Mouse (Mus musculus): ENCODE data around the gene Ifna1.
A peak's percentile ranks its signal among the peaks of the same experiment; 100 is the strongest.
"Not testable (repeated sequence)": the region's sequence is repeated elsewhere in the genome, so short reads cannot be mapped to it uniquely, and the experiment has no call there.

Ifna1 gene

DNA sequence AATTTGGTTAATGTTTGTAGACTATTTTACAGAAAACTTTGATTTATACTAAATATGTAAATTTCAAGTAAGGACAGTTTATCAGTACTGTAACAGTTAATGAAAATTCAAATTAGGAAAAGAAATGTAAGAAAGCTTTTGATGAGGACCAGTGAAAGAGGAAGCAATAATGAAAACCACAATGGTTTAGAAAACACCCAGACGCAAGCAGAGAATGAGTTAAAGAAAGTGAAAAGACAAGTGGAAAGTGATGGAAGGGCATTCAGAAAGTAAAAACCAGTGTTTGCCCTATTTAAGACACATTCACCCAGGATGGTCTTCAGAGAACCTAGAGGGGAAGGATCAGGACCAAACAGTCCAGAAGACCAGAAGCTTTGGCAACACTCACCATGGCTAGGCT, at the start of gene Ifna1:
Ifna1 (plus strand) TSS at position 390 of the 400 bp plus-strand sequence.
- DNase-seq (ENCODE audit: low read depth in 2 of 2, low spot score in 2 of 2): no peak

DNA sequence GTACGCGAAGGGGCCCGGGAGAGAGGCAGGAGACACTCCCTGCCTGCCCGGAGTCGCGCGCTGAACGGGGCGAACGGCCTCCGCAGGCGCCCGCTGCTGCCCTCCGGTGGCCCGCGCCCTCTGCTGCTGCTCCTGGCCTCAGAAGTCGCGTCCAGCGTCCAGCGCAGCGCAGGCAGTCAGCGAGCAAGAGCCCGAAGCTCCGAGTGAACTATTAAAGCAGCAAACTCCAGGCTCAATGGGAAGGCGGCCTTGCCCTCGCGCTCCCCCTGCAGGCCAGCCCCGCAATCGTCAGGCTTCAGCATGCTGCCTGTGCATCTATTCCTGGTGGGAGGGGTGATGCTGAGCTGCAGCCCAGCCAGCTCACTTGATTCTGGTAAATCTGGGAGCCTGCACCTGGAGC, 46.9 kb upstream of the Ifna1 start, which contains the start of gene Gm13287:
Gm13287 (plus strand) TSS at position 301 of the 400 bp plus-strand sequence.
- not testable (repeated sequence) for DNase-seq (ENCODE audit: low read depth in 2 of 2, low spot score in 2 of 2)

DNA sequence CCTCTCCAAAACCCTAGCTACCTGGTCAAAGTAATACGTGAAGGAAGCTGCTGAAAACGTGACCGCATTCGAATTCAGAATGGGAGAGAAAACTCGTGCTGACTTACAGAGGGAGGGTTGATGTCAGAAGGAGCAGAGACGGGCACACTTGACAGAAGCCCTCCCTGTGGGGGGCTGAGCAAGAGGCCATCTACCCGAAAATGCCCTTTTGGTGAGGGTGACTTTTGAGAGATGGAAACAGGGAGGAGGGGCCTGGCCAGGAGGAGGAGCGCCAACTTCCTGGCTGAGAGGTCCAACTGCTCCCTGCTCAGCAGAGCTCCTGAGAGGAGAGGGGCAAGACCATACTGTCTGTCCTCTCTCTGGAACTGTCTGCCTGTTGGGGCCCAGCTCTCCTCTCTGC, 44.7 kb upstream of the Ifna1 start, which contains the start of gene Gm13288:
Gm13288 (plus strand) TSS at position 301 of the 400 bp plus-strand sequence.
- DNase-seq (ENCODE audit: low read depth in 2 of 2, low spot score in 2 of 2): not testable (repeated sequence)

DNA sequence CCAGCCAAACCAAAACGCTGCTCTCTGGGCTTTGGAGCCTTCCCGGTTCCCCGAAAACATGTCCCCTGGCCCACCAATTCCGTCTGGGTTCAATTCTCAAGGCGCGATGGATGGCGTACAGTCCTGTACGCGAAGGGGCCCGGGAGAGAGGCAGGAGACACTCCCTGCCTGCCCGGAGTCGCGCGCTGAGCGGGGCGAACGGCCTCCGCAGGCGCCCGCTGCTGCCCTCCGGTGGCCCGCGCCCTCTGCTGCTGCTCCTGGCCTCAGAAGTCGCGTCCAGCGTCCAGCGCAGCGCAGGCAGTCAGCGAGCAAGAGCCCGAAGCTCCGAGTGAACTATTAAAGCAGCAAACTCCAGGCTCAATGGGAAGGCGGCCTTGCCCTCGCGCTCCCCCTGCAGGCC, 44.1 kb upstream of the Ifna1 start:
- DNase-seq (ENCODE audit: low read depth in 2 of 2, low spot score in 2 of 2): peak in 1 of 2 experiments; percentile 8

DNA sequence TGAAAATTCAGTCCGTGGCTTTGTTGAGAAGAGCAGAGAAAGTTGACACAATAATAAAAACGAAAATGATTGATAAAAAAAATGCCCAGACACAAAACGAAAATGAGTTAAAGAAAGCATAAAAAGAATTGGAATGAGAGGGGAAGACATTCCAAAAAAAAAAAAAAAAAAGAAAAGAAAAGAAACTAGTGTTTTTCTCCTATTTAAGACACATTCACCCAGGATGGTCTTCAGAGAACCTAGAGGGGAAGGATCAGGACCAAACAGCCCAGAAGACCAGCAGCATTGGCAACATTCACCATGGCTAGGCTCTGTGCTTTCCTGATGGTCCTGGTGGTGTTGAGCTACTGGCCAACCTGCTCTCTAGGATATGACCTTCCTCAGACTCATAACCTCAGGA, 34.0 kb upstream of the Ifna1 start, which contains the start of gene Ifna7:
Ifna7 (plus strand) TSS at position 301 of the 400 bp plus-strand sequence.
- DNase-seq (ENCODE audit: low read depth in 2 of 2, low spot score in 2 of 2): no peak

DNA sequence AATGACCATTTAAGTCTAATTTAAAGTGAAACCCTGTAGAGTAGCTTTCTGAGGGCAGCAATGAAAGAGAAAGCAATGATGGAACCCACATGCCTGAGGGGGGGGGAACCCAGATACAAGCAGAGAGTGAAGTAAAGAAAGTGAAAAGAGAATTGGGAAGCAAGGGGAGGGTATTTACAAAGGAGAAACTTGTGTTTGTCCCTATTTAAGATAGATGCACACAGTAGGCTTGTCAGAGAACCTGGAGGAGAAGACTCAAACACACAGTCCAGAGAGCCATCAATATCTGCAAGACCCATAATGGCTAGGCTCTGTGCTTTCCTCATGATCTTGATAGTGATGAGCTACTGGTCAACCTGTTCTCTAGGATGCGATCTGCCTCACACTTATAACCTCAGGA, 30.2 kb upstream of the Ifna1 start, which contains the start of gene Ifna11:
Ifna11 (plus strand) TSS at position 301 of the 400 bp plus-strand sequence.
- no peak for DNase-seq (ENCODE audit: low read depth in 2 of 2, low spot score in 2 of 2)

DNA sequence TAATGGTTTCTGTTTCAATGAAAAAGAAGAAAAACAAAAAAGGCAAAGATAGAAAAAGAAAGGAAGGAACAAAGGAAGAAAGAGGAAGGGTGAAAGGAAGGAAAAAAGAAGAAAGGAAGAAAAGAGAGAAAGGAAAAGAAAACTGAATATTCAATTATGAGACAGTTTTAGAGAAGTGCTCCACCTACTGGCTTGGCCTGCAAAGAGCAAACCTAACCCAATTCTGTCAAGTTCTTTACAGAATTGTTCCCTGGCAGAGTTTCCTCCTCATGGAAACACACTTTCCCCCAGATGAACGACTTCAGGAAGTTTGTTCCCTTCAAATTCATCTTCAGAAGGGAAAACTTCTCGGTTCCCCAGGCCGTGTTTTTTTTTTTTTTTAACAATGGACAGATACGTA, 26.9 kb upstream of the Ifna1 start:
- peak in 1 of 2 experiments; percentile 25 for DNase-seq (ENCODE audit: low read depth in 2 of 2, low spot score in 2 of 2)

DNA sequence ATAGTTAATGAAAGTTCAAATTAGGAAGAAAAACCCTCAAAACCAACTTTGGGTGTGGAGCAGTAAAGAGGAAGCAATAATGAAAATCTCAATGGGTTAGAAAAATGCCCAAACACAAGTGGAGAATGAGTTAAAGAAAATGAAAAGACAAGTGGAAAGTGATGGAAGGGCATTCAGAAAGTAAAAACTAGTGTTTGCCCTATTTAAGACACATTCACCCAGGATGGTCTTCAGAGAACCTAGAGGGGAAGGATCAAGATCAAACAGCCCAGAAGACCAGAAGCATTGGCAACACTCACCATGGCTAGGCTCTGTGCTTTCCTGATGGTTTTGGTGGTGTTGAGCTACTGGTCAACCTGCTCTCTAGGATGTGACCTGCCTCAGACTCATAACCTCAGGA, 22.8 kb upstream of the Ifna1 start, which contains the start of gene Ifna6:
Ifna6 (plus strand) TSS at position 301 of the 400 bp plus-strand sequence.
- DNase-seq (ENCODE audit: low read depth in 2 of 2, low spot score in 2 of 2): not testable (repeated sequence)

DNA sequence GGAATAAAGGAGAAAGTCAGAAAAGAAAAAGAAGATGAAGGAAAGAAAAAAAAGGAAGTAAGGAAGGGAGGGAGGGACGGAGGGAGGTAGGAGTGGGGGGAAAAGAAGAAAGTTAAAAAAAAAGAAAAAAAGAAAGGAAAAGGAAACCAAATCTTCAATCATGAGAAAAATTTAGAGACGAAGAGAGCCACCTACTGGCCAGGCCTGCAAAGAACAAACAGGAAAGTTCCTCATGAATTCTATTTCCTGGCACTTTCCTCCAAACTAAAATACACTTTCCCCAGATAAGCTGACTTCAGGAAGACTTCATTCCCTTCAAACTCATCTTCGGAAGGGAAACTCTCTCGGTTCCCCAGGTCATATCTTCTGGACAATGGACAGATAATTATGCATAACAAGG, 19.4 kb upstream of the Ifna1 start:
- DNase-seq (ENCODE audit: low read depth in 2 of 2, low spot score in 2 of 2): peak in 1 of 2 experiments; percentile 37

DNA sequence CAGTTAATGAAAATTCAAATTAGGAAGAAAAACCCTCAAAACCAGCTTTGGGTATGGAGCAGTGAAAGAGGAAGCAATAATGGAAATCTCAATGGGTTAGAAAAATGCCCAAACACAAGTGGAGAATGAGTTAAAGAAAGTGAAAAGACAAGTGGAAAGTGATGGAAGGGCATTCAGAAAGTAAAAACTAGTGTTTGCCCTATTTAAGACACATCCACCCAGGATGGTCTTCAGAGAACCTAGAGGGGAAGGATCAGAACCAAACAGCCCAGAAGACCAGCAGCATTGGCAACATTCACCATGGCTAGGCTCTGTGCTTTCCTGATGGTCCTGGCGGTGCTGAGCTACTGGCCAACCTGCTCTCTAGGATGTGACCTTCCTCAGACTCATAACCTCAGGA, 14.7 kb upstream of the Ifna1 start, which contains the start of gene Ifna5:
Ifna5 (plus strand) TSS at position 301 of the 400 bp plus-strand sequence.
- DNase-seq (ENCODE audit: low read depth in 2 of 2, low spot score in 2 of 2): not testable (repeated sequence)

DNA sequence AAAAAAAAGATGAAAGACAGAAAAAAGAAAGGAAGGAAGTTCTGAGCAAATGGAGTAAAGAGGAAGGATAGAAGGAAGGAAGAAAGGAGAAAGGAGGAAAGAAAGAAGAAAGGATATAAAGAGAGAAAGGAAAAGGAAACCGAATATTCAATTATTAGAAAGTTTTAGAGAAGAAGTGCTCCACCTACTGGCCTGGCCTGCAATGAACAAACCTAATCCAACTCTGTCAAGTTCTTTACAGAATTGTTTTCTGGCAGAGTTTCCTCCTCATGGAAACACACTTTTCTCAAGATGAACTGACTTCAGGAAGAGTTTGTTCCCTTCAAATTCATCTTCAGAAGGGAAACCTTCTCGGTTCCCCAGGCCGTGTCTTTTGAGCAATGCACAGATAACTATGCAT, 11.1 kb upstream of the Ifna1 start:
- DNase-seq (ENCODE audit: low read depth in 2 of 2, low spot score in 2 of 2): peak in 1 of 2 experiments; percentile 15

DNA sequence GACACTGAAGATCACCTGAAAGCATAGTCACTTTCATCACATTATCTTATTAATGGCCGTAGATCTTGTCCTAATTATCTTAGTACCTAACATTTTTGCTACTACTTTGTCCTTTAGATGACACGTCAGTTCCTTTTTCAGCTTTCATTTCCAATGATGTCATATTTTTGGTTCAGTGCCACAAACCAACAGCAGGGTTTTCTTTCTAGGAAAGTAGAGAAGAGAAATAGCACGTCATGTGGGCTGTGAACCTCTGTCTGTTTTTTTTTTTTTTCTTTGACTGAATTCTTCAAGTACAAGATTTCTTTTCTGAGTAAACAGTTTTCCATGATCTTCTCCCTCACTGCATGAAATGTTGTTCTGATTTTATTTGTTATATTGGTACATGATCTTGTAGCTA, 9.8 kb upstream of the Ifna1 start:
- no peak for DNase-seq (ENCODE audit: low read depth in 2 of 2, low spot score in 2 of 2)

DNA sequence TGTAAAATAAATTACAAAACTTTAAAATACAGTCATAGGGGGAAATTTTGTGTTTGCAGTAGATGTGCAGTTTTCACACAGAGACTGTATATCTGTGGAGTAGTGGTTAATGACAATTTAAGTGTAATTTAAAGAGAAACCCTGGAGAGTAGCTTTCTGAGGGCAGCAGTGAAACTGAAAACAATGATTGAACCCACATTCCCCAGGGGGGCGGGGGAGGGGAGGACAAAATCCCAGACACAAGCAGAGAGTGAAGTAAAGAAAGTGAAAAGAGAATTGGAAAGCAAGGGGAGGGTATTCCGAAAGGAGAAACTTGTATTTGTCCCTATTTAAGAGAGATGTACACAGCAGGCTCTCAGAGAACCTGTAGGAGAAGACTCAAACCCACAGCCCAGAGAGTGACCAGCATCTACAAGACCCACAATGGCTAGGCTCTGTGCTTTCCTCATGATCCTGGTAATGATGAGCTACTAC, 8.4 kb upstream of the Ifna1 start, which contains the start of gene Ifna4:
Ifna4 (plus strand) TSS at position 424 of the 474 bp plus-strand sequence.
- no peak for DNase-seq (ENCODE audit: low read depth in 2 of 2, low spot score in 2 of 2)

DNA sequence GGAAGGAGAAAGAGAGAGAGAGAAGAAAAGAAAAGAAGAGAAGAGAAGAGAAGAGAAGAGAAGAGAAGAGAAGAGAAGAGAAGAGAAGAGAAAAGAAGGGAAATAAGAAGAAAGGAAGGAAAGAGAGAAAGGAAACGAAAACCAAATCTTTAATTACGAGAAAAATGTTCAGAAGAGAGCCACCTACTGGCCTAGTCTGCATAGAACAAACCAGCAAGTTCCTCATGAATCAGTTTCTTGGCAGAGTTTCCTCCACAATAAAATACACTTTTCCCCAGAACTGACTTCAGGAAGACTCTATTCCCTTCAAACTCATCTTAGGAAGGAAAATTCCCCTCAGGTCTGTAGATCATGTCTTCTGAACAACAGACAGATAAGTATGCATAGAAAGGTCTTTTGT, 4.6 kb upstream of the Ifna1 start:
- peak in 1 of 2 experiments; percentile 21 for DNase-seq (ENCODE audit: low read depth in 2 of 2, low spot score in 2 of 2)

DNA sequence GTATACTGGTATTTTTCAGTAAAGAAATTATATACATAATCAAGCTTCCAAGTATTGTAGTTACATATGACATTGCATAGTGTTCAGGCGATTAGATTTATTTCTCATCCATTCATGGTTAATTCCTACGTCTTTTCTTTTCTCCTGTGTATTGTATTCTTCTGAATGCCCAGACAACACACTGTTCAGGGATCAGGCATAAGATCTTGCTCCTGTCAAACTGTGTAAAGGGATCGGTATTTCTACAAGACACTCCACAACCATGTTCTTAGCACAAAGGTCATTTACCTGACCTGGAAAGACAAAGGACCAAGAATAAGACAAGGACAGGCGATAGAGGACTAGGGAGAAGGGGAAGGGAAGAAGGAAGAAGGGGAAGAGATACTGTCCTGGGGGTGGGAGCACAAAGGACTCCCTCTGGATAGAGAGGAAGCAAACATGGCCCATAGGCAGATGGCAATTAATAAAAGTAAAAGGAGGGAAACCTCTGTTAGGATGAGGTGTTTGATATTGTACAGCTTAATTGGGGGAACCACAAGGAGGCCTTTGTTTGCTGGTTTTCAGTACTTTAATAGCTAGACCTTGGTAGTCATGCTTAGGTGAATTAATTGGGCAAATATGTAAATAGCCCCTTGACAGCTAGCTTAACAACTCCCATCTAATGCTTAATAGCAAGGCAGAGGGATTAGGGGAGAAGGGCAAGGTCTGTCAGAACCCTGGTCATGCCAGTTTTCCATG, 1.3 kb downstream of the Ifna1 start:
- no peak for DNase-seq (ENCODE audit: low read depth in 2 of 2, low spot score in 2 of 2)

DNA sequence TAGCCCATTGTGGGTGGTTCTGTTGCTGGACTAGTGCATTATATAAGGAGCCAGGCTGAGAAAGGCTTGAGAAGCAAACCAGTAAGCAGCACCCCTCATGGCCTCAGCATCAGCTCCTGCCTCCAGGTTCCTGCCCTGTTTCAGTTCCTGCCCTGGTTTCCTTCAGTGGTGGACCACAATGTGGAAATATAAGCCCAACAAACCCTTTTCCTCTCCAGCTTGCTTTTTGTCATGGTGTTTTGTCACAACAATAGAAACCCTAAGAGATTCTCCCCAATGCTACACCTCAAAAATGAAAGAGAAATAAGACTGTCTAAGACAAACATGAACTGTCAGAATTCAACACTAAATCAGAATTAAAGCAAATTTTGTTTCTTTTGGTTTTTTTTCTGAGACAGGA, 9.3 kb downstream of the Ifna1 start:
- DNase-seq (ENCODE audit: low read depth in 2 of 2, low spot score in 2 of 2): no peak

DNA sequence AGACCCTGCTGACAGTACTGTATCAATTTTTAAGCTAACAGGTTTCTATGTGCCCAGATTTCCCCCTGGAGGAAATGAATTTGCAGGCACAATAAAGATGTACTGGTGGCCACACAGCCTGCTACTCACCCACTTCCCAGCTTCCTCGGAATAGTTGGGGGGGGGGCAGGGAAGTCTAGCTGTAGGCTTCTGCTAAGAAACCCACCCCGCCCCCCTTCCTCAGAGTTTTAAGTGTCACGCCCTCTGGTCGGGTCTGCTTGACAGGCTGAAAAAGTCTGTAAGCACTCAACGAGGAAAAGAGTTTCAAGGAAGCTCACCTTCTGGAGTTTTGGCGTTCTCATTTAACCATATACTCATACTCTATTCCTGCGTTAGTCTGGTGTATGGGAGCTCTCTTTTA, 13.4 kb downstream of the Ifna1 start:
- no peak for DNase-seq (ENCODE audit: low read depth in 2 of 2, low spot score in 2 of 2)

DNA sequence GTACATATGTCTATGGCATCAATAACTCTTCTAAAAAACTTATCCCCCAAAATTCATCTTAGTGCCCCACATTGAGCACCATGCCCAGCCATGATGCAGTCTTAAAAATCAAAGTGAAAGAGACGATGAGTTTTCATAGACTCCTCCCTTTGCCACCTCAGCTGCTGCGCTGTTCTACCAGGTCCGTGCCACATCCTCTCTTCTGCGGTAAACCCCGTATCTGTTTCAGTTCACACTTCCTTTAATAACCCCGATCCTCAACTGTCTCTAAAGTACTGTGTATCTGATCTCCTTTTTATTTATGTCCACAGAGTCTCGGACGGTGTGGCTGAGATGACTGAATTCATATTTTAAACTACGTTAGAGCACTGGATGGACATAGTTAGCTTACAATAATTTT, 14.7 kb downstream of the Ifna1 start:
- peak; percentile 58 to 72 for DNase-seq (ENCODE audit: low read depth in 2 of 2, low spot score in 2 of 2)

DNA sequence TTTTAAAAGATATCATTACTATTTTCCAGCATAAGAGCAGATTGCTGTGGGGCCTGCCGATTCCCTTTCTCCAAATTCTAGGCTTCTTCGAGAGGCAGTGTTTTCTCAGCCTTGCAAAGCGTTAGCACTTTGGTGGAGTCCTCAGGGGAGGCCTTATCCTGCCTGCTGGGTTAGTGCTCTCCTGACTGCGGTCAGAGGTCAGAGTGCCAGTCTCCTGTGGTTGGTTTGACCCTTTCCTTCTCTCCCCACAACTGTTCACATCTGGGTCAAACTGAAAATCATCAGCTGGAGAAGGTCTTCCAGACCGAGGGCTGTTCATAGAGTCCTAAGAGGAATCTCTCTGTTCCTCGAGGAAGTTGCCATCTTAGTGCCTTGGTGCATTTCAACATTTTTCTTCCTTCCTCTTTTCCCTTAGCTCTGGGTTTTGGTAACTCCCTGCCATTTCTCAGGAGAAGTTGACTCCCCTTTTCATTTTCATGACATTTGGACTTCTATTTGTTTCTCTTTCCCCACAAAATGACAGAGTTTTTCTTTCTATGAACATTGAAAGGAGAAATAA, 15.2 kb downstream of the Ifna1 start:
- no peak for DNase-seq (ENCODE audit: low read depth in 2 of 2, low spot score in 2 of 2)

DNA sequence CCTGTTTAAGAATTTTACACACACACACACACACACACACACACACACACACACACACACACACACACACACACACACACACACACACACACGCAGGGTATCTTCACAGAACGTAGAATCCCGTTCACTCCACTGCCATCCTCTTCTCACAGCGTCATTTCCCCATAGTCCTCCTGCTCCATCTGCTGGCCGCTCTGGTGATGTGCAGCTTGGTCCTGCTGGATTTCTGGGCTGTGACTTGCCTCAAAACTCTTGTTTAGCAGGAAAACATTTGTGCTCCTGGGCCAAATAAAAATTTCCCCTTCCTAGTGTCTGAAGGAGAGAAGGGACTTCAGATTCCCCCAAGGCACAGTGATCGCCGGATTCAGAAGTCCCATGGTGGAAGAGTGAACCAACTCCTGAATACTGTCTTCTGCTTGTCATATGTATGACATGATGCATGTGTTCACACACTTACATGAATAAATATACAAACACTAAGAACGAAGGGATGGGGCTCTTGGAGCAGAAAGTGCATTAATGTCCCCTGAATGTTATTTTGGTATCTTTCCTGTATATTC, 17.6 kb downstream of the Ifna1 start:
- DNase-seq (ENCODE audit: low read depth in 2 of 2, low spot score in 2 of 2): peak; percentile 81 to 86
